Mouse (Mus musculus): Measurements from ENCODE around the gene Ifitm2.

Gene Ifitm2

GRCm38 (mm10) chr7:140907131-140907530 lies 48.7 kb downstream of the Ifitm2 start:
- in situ Hi-C loops (cut with MboI, MseI): no loop called here

GRCm38 (mm10) chr7:140905642-140906081 lies 50.1 kb downstream of the Ifitm2 start:
- in situ Hi-C loops (cut with MboI, MseI): no loop called here

Data from T-helper 17 cell (primary cell).